Mouse (Mus musculus) urinary bladder, postnatal 25 days (tissue): Measurements from ENCODE around the gene Mcfd2.

ENCODE experiments used
- DNase-seq: peaks from one replicate; pipeline ENCODE4 v3.0.0; 2022; ENCODE audit warnings: low spot score

The Mcfd2 gene

DNA sequence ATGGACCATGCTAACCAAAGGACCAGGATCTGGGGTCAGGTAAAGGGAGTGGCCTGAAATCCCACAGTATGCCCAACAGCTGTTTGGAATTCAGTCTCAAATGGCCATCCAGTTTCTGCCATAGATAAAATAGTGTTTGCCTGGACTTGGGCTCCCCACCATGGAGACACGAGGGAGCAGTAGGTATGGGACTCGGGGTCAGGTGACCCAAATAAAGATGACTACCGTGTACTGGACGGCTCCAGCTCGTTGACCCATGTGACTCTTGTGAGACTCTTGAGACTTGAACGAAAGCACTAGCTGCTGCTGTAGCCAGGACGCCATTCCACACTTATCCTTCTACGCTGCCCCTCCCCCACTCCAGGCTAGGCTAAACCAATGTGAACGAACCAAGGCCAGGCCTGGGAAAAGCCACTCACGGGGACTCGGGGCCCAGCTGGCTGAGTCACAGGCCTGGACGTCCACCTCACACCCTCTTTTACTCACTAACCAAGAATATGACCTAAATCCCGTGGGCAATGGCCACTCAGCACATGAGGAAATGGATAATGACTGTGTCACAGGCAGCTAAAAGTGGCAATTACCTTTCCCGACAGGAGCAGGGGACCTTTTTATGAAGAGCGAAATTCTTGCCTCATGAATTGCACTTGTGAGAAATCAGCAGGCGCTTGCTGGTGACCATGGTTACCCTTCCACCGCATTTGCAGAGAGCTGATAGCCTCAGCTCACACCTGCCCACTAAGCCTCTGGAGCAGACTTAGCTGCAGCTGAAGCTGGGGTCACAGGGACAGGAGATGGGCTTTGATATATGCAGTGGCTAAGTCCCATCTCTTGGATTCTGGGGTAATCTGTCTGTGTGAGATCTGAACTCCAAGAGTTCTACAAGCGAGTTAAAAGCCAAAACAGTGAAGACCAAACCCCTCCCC, 28.7 kb downstream of the Mcfd2 start:
- DNase-seq = no peak

DNA sequence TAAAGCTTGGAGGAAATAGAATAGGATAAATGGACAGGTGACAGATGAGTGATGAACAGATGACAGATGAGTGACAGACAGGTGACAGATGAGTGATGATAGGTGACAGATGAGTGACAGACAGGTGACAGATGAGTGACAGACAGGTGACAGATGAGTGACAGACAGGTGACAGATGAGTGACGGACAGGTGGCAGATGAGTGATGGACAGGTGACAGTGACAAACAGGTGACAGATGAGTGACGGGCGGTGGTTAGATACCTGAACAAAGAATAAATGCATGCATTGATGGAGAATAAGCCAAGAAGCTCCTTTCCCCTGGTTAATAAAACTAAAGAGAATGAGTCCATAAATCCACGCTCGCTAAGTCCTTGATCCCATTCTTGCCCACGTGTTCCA, 30.7 kb downstream of the Mcfd2 start:
- no peak for DNase-seq

- no peak for DNase-seq
Measured at GRCm38 (mm10) chr17:87227878-87228277, 37.9 kb downstream of the Mcfd2 start.

DNA sequence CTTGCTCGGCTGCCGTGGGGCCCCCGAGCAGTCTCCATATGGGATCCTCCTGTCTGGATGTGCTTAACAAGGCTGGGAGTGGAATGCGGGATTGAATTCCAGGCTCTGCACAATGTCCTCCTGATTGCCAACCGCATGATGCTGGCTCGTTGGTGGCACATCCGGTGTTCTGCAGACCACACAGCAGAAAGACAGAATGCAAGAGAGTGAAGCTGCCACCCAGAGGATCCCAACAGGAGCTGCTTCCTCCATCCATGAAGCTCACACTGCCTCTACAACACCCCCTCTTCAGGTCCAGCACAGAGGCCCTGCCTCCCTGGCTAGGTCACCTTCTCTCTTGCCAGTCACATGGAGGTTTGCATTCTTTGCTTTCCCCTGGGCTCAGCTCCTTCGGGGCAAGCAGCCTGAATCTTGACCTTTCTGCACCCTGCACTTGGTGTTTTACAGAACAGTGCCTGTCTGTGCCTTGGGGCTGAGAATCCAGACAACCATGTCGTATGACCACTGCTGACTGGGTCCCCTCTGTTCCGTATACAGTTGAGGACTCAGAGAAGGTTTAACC, 39.6 kb downstream of the Mcfd2 start:
- DNase-seq = no peak

DNA sequence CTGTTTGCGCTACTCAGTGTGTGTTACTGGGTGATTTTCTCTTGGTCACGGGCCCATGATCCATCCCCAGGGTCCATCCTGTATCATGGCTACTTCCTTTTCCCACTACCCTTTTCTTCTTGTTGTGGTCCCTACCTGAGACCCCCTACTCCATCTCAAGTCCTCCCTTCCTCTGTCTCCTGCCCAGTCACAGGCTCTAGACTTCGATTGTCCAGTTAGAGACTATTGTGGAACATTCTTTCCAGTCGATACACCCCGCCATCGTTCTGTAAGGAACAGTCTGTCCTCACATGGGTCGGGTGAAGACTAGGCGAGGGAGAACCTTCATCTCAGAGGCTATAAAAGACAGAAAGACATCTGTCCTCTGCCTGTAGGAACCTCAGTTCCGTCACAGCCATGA, 40.4 kb downstream of the Mcfd2 start:
- no peak for DNase-seq

DNA sequence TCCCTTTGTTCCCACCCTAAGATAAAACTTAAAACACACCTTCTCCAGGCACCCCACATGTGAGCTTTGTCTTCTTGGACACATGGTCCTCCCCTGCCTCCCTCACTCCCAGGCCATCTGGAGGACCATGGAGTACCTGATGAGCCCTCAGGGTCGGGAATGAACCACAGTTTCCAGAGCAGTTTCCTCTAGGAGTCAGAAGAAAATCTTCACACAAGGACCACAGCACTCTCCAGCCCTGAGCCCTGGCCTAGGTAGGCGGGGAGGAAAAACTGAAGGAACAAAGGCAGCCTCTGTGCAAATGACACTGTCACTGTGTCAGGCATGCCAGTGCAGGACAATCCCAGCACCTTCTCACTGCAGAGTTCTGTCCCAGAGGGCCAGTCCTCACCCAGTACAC, 41.3 kb downstream of the Mcfd2 start:
- no peak for DNase-seq

- DNase-seq = no peak
Measured at GRCm38 (mm10) chr17:87219456-87219855, 46.3 kb downstream of the Mcfd2 start.

- no peak for DNase-seq
Measured at GRCm38 (mm10) chr17:87214523-87214922, 51.2 kb downstream of the Mcfd2 start.

DNA sequence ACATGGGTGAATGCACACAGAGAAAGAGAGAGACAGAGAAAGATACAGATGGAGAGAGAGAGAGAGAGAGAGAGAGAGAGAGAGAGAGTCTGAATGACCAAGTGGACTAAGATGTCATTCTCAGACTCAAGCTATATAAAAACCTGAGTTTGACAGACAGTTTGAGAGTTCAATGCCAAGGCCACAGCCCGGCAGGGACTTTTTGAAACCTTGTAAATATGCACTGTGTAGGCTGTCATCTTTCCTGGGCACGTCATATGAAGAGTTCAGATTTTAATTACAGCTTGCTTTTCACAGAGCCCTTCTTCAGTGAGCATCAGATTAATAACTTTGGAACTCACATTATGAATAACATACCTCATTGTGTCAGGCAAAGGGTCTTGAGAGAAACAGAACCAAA, 55.2 kb downstream of the Mcfd2 start:
- DNase-seq = no peak

DNA sequence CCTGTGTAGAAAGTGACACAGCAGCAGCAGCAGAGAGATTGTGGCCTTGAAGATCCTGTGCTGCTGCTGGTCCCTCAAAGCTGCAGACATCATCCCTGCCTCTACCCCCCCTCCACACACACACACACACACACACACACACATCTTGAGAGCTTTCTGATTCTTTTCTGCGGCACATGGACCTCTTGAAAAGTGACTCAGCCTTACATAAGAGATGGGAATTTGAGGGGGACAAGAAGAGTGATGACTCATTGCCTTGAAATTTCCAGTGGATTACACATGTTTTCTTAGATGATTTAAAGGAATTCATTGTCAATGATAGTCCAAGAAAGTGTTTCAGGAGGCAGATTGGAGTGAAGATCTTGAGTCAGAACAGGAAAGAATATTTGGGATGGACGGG, 58.9 kb downstream of the Mcfd2 start:
- no peak for DNase-seq
